Mouse (Mus musculus): ENCODE data around the gene Trim26. TPM values are rescaled to one million over a fixed set of nuclear protein-coding genes. Genes with fewer than 3 reads are reported as not detected.

Gene Trim26
- polyA plus RNA-seq, 3 experiments from 2014 or later = 59.1 to 61.1 (median 60.5) TPM

GRCm38 (mm10) chr17:36903651-36904050, 66.7 kb downstream of the Trim26 start:
- ATAC-seq = no peak

- no peak for ATAC-seq
These were observed 71.3 kb downstream of the Trim26 start for GRCm38 (mm10) chr17:36908235-36908634.

Other genes with a start within 250 kb of the Trim26 start
- not detected for gene H2-M9, start 194.5 kb upstream of the Trim26 start, polyA plus RNA-seq (2017; shearing (Covaris generic))
- not detected for gene H2-M1, start 164.9 kb upstream of the Trim26 start, polyA plus RNA-seq (2017; shearing (Covaris generic))
- gene H2-M10.5, start 64.2 kb upstream of the Trim26 start, polyA plus RNA-seq (2017; shearing (Covaris generic)) = not detected
- not detected for gene H2-M10.6, start 25.0 kb upstream of the Trim26 start, polyA plus RNA-seq (2017; shearing (Covaris generic))
- gene Trim15, start 30.1 kb downstream of the Trim26 start, polyA plus RNA-seq (2017; shearing (Covaris generic)) = under 1 TPM; 0.32 to 0.47 (median 0.33) TPM
- gene Trim10, start 32.4 kb downstream of the Trim26 start, polyA plus RNA-seq (2017; shearing (Covaris generic)) = not detected
- gene Trim40, start 53.0 kb downstream of the Trim26 start, polyA plus RNA-seq (2017; shearing (Covaris generic)) = not detected
- gene Trim31, start 61.0 kb downstream of the Trim26 start, polyA plus RNA-seq (2017; shearing (Covaris generic)) = not detected
- not detected for gene Rnf39, start 105.8 kb downstream of the Trim26 start, polyA plus RNA-seq (2017; shearing (Covaris generic))
- gene Ppp1r11, start 114.6 kb downstream of the Trim26 start, polyA plus RNA-seq (2017; shearing (Covaris generic)) = 100 to 1,000 TPM; 206 to 226 (median 211) TPM
- 10 to 100 TPM; 71.2 to 90.2 (median 83.7) TPM for gene Znrd1, start 121.4 kb downstream of the Trim26 start, polyA plus RNA-seq (2017; shearing (Covaris generic))
- gene Znrd1as, start 121.5 kb downstream of the Trim26 start, polyA plus RNA-seq (2017; shearing (Covaris generic)) = 1 to 10 TPM; 2.7 to 8.0 (median 8.0) TPM
- not detected for gene 2410137M14Rik, start 144.1 kb downstream of the Trim26 start, polyA plus RNA-seq (2017; shearing (Covaris generic))
- gene H2-M5, start 152.4 kb downstream of the Trim26 start, polyA plus RNA-seq (2017; shearing (Covaris generic)) = under 1 TPM in 2 of 3 experiments, not detected in 1; 0.16 to 0.39 TPM
- gene Zfp57, start 164.0 kb downstream of the Trim26 start, polyA plus RNA-seq (2017; shearing (Covaris generic)) = not detected
- gene Mog, start 186.3 kb downstream of the Trim26 start, polyA plus RNA-seq (2017; shearing (Covaris generic)) = not detected
- 1 to 10 TPM; 4.1 to 8.0 (median 7.4) TPM for gene Gabbr1, start 208.8 kb downstream of the Trim26 start, polyA plus RNA-seq (2017; shearing (Covaris generic))

All from inflammation-experienced regulatory T-cells, adult 6 months (primary cell).